Mouse (Mus musculus): ENCODE results near the gene Cdh18. TPM values are rescaled to one million over a fixed set of nuclear protein-coding genes. Genes with fewer than 3 reads are reported as not detected.
"Not testable (repeated sequence)": the region's sequence is repeated elsewhere in the genome, so short reads cannot be mapped to it uniquely, and the experiment has no call there.

Cdh18 gene
- polyA plus RNA-seq (2015; fragmentation: Nextera tagmentation; extraction: Ambion mirVana) = 5.8 and 6.7 TPM in 2 replicates

- Histone ChIP-seq H3K27ac (replicated peaks) (no peak within 1 kb of the TSS), H3K36me3 (no peaks in the 10 kb centered on the region), H3K9me3 (no peaks in the 10 kb centered on the region), H3K4me2 (no peak within 1 kb of the TSS; the same call in 1 of the 2 replicates), H3K4me3 (no peak within 1 kb of the TSS), H3K9ac (no peak within 1 kb of the TSS), H3K4me1 (replicated peaks) (no peaks in the 10 kb centered on the region), H3K27me3 (no peaks in the 10 kb centered on the region)
- no peak for ATAC-seq (ENCODE audit: low read depth)
- WGBS = 50% methylated on average over 5 of the region's 5 CpGs
These were observed at the start of gene Cdh18 for GRCm38 (mm10) chr15:22548711-22549271. TSS of gene Cdh18 (plus strand) at chr15:22549022.

GRCm38 (mm10) chr15:22511271-22511670 lies 37.6 kb upstream of the Cdh18 start:
- Histone ChIP-seq H3K27ac (replicated peaks) (no peak overlapping the region), H3K9ac (no peak overlapping the region), H3K4me2 (no peak overlapping the region), H3K4me3 (no peak overlapping the region), H3K9me3 (no peaks in the 10 kb centered on the region), H3K27me3 (no peaks in the 10 kb centered on the region), H3K36me3 (no peaks in the 10 kb centered on the region), H3K4me1 (replicated peaks) (no peaks in the 10 kb centered on the region)
- ATAC-seq (ENCODE audit: low read depth) = no peak

GRCm38 (mm10) chr15:22535828-22536227 lies 13.0 kb upstream of the Cdh18 start:
- WGBS = 78% methylated on average over 2 of the region's 2 CpGs
- Histone ChIP-seq H3K9ac (no peak overlapping the region), H3K9me3 (no peaks in the 10 kb centered on the region), H3K36me3 (no peaks in the 10 kb centered on the region), H3K4me2 (no peak overlapping the region), H3K27me3 (no peaks in the 10 kb centered on the region), H3K27ac (replicated peaks) (no peak overlapping the region), H3K4me1 (replicated peaks) (no peaks in the 10 kb centered on the region), H3K4me3 (no peak overlapping the region)
- ATAC-seq (ENCODE audit: low read depth) = no peak

GRCm38 (mm10) chr15:22577974-22578616 lies 29.3 kb downstream of the Cdh18 start:
- Histone ChIP-seq H3K27ac (replicated peaks) (no peak overlapping the region), H3K4me2 (no peak overlapping the region), H3K9ac (no peak overlapping the region), H3K9me3 (no peaks in the 10 kb centered on the region), H3K36me3 (no peaks in the 10 kb centered on the region), H3K4me3 (no peak overlapping the region), H3K27me3 (no peaks in the 10 kb centered on the region), H3K4me1 (replicated peaks) (no peaks in the 10 kb centered on the region)
- no peak for ATAC-seq (ENCODE audit: low read depth)
- whole genome bisulfite sequencing = 5% methylated on average over 4 of the region's 4 CpGs

DNA sequence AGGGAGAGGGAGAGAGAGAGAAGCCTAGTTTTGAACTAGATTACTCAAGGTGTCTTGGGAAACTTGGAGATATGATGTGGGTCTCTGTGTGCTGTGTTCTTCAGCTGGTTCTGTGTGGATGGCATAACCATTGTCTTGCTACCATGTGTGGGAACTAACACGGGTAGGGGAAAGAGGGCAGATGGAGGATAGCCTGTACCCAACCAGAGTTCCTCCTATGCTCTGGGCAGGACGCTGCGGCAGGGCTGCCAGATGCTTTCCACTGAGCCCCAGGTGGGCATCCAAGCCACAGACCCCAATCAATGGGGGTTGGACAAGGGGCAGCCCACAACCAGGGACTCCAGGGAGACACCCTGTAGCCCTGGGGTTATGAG lies 29.8 kb downstream of the Cdh18 start:
- H3K27me3 ChIP-seq = no peaks in the 10 kb centered on the region
- WGBS = 23% methylated on average over 3 of the region's 3 CpGs
- no peaks in the 10 kb centered on the region for H3K9me3 ChIP-seq
- no peak overlapping the region for H3K4me2 ChIP-seq
- H3K4me1 ChIP-seq (replicated peaks) = no peaks in the 10 kb centered on the region
- no peak overlapping the region for H3K9ac ChIP-seq
- no peak overlapping the region for H3K27ac ChIP-seq (replicated peaks)
- ATAC-seq (ENCODE audit: low read depth) = no peak
- H3K36me3 ChIP-seq = no peaks in the 10 kb centered on the region
- no peak overlapping the region for H3K4me3 ChIP-seq

- no peaks in the 10 kb centered on the region for H3K4me1 ChIP-seq (replicated peaks)
- ATAC-seq (ENCODE audit: low read depth) = no peak
- 69% methylated on average over 1 of the region's 1 CpGs for WGBS
- no peaks in the 10 kb centered on the region for H3K36me3 ChIP-seq
- no peaks in the 10 kb centered on the region for H3K9me3 ChIP-seq
- no peak overlapping the region for H3K27ac ChIP-seq (replicated peaks)
- no peaks in the 10 kb centered on the region for H3K27me3 ChIP-seq
- H3K9ac ChIP-seq = no peak overlapping the region
- no peak overlapping the region for H3K4me3 ChIP-seq
- H3K4me2 ChIP-seq = no peak overlapping the region
These were observed 35.8 kb downstream of the Cdh18 start for GRCm38 (mm10) chr15:22584667-22585066.

GRCm38 (mm10) chr15:22716376-22716775 lies 167.6 kb downstream of the Cdh18 start:
- Histone ChIP-seq H3K4me3 (no peak overlapping the region), H3K36me3 (no peaks in the 10 kb centered on the region), H3K4me2 (no peak overlapping the region), H3K27me3 (no peaks in the 10 kb centered on the region), H3K9me3 (no peaks in the 10 kb centered on the region), H3K27ac (replicated peaks) (no peak overlapping the region), H3K4me1 (replicated peaks) (peaks cover 6% of the 10 kb centered on the region; the same call in 1 of the 2 replicates), H3K9ac (no peak overlapping the region)
- WGBS = 88% methylated on average over 2 of the region's 2 CpGs
- no peak for ATAC-seq (ENCODE audit: low read depth)

DNA sequence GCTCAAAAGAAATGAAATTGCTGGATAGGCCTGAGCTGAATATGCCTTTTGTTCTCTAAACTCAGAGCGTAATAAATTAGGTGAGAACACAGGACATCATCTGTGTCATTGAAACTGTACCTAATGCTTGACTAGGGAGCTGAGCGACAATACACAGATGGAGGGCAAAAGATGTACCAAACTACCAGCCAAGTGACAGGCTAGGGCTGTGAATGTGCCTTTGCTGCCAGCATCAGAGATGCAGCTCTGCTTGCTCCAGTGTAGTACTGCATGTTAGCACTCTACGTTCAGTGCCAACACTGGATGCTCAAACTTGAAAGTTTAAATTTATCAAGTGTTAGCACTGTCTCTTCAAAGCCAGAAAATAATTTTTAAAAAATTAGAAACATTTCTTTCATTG lies 168.9 kb downstream of the Cdh18 start:
- no peak overlapping the region for H3K9ac ChIP-seq
- H3K4me1 ChIP-seq (replicated peaks) = peaks cover 6% of the 10 kb centered on the region; the same call in 1 of the 2 replicates
- no peaks in the 10 kb centered on the region for H3K9me3 ChIP-seq
- no peak overlapping the region for H3K4me2 ChIP-seq
- peak; percentile 81 for ATAC-seq (ENCODE audit: low read depth)
- no peaks in the 10 kb centered on the region for H3K27me3 ChIP-seq
- H3K27ac ChIP-seq (replicated peaks) = no peak overlapping the region
- H3K4me3 ChIP-seq = no peak overlapping the region
- H3K36me3 ChIP-seq = no peaks in the 10 kb centered on the region
- 21% methylated on average over 3 of the region's 3 CpGs for WGBS

- ATAC-seq (ENCODE audit: low read depth) = no peak
- no peak overlapping the region for H3K9ac ChIP-seq
- no peaks in the 10 kb centered on the region for H3K4me1 ChIP-seq (replicated peaks)
- WGBS = 82% methylated on average over 1 of the region's 1 CpGs
- no peaks in the 10 kb centered on the region for H3K27me3 ChIP-seq
- no peak overlapping the region for H3K27ac ChIP-seq (replicated peaks)
- H3K4me2 ChIP-seq = no peak overlapping the region
- H3K4me3 ChIP-seq = no peak overlapping the region
- H3K36me3 ChIP-seq = no peaks in the 10 kb centered on the region
- no peaks in the 10 kb centered on the region for H3K9me3 ChIP-seq
These were observed 177.8 kb downstream of the Cdh18 start for GRCm38 (mm10) chr15:22726574-22726973.

DNA sequence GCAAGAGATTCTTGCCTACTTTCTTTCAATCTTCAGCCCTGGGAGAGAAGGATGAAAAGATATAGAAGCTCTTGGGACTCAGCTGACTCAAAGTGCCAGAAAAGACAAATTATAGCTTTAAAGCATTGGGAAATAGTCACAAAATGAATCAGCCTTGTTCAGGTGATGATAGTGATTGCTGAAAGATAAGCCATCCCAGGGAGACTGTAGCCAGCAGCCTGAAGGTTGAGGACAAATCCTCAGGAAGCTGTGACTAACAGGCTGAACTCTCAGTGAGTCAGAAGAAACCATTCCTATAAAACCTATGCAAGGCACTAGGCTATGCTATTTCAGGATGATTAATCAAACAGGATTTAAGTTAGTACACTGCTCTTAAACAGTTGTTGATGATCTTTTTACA lies 184.2 kb downstream of the Cdh18 start:
- no peak overlapping the region for H3K4me2 ChIP-seq
- H3K9me3 ChIP-seq = no peaks in the 10 kb centered on the region
- H3K9ac ChIP-seq = no peak overlapping the region
- H3K36me3 ChIP-seq = no peaks in the 10 kb centered on the region
- no peaks in the 10 kb centered on the region for H3K27me3 ChIP-seq
- no peak for ATAC-seq (ENCODE audit: low read depth)
- H3K27ac ChIP-seq (replicated peaks) = no peak overlapping the region
- H3K4me1 ChIP-seq (replicated peaks) = no peaks in the 10 kb centered on the region
- H3K4me3 ChIP-seq = no peak overlapping the region

DNA sequence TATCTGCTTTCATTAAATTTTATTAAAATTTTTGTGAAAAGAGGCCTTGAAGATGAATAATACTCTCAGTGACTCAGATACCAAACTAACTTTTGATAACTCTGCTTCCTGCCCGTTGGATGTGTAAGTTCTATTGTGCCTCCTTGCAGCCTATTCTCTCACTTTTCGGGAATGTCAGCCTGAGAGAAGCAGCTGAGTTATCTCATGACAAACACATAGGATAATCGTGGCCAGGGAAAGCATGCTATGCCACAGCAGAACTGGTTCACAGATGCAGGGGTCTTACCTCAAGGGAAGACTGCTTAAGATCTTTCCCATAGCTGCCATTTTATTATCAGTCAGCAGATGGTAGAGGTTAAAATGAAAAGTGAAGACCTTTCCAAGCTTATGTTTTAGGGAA lies 187.3 kb downstream of the Cdh18 start:
- Histone ChIP-seq H3K9ac (no peak overlapping the region), H3K36me3 (no peaks in the 10 kb centered on the region), H3K4me1 (replicated peaks) (no peaks in the 10 kb centered on the region), H3K4me3 (no peak overlapping the region), H3K4me2 (no peak overlapping the region), H3K27ac (replicated peaks) (no peak overlapping the region), H3K9me3 (no peaks in the 10 kb centered on the region), H3K27me3 (no peaks in the 10 kb centered on the region)
- WGBS = 74% methylated on average over 3 of the region's 3 CpGs
- no peak for ATAC-seq (ENCODE audit: low read depth)

DNA sequence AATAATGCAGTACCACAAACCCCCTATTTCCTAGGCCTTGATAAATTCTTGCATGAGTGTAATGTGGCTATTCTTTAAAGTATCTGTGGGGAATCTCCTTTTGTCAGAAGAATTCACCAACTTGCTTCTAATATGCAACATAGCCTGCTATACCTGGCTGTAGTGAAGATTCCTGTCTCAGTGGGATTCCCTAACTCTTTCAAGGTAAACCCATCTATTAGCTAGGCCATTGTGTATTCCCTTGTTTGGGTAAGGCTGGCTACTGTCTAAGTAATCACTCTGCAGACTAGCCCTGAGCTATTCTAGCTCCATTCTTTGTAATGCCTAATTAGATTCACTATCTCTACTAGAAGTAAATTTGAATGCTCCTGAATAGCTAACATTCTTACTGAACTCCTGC lies 212.4 kb downstream of the Cdh18 start:
- ATAC-seq (ENCODE audit: low read depth); H3K9me3 ChIP-seq; H3K4me1 ChIP-seq (replicated peaks); H3K4me3 ChIP-seq; H3K9ac ChIP-seq; H3K27ac ChIP-seq (replicated peaks); H3K27me3 ChIP-seq; H3K36me3 ChIP-seq; H3K4me2 ChIP-seq: not testable (repeated sequence)

DNA sequence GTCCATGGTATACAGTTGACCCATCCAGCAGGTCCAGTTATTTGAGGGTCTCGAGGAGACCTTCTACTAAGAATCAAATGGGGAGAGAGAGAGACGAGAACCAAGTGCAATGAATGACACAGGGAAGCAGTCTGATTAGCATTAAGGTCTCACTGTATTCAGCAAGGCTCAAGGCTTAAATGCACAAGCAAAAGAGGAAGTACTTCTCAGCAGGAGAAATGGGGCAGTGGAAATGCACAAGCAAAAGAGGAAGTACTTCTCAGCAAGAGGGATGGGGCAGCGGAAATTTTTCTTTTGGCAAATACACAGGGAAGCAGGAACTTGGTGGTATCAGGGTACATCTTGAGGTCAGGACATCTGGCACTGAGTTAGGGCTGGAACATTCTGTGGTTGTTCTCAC lies 217.8 kb downstream of the Cdh18 start:
- not testable (repeated sequence) for ATAC-seq (ENCODE audit: low read depth); H3K4me1 ChIP-seq (replicated peaks); H3K4me2 ChIP-seq; H3K9me3 ChIP-seq; H3K27ac ChIP-seq (replicated peaks); H3K36me3 ChIP-seq; H3K4me3 ChIP-seq; H3K27me3 ChIP-seq; H3K9ac ChIP-seq
- 92% methylated on average over 3 of the region's 3 CpGs for WGBS
